In the genomic region with DNA sequence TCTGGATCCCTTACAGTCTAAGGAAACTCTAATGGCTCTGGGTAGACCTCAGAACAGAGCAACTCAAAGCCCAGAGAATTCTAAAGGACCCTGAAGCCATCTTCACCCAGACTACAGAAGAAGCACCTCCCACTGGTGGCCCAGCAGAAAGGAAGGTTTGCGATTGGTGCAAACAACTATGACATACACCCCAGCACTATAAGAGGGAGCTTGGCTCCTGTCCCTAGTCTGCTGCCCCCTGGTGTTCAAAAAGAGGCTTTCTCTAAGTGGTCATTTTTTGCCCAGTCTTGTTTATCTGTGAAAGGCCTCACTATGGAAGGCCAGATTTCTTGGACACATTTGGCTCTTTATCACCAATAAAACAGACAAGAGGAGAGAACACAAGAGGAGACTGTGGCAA, we compare ENCODE assay signal across 8 mouse cellular contexts.
DNase-seq lines count a peak whose midpoint lies in the region; ATAC-seq and TF ChIP-seq lines count a peak whose summit lies in the region.

No protein-coding gene starts in this region.

- TF ChIP-seq POLR2A in cerebellum, adult 2 months (IDR thresholded peaks at IDR 0.05; ENCODE audit: borderline replicate concordance, insufficient read depth, low read length): no peak
- TF ChIP-seq POLR2A in limb, embryonic 14.5 days (IDR thresholded peaks at IDR 0.05; ENCODE audit: borderline replicate concordance, extremely low read depth, insufficient read depth, insufficient read length): no peak

- H3K27ac ChIP-seq in cerebellum, adult 2 months (ENCODE audit: insufficient read depth, low read length): no peak overlapping the region
- no peak overlapping the region for H3K27ac ChIP-seq in limb, embryonic 14.5 days (replicated peaks; ENCODE audit: low read depth, low read length)
- no peak overlapping the region for H3K27ac ChIP-seq in midbrain, postnatal 0 days (ENCODE audit: low read depth, low read length)

- no peak overlapping the region for H3K4me3 ChIP-seq in cerebellum, adult 2 months (replicated peaks; ENCODE audit: insufficient read depth, low read depth, low read length)
- H3K4me3 ChIP-seq in limb, embryonic 14.5 days (replicated peaks; ENCODE audit: low read length): no peak overlapping the region
- no peak overlapping the region for H3K4me3 ChIP-seq in midbrain, postnatal 0 days (ENCODE audit: low read depth, low read length)

- H3K4me2 ChIP-seq in limb, embryonic 14.5 days (replicated peaks; ENCODE audit: low read depth, low read length, severe bottlenecking): no peak overlapping the region
- H3K4me2 ChIP-seq in midbrain, postnatal 0 days (ENCODE audit: low read depth, low read length, poor library complexity, severe bottlenecking): no peak overlapping the region

- 26% methylated on average over 1 of the region's 1 CpGs for WGBS in cerebellum, adult 2 months
- WGBS in limb, embryonic 14.5 days: 28% methylated on average over 1 of the region's 1 CpGs
- WGBS in midbrain, postnatal 0 days: 16% methylated on average over 1 of the region's 1 CpGs

- H3K36me3 ChIP-seq in limb, embryonic 14.5 days (ENCODE audit: control insufficient read depth, insufficient read depth, low read length): peaks cover 79% of the 10 kb centered on the region
- H3K36me3 ChIP-seq in midbrain, postnatal 0 days (ENCODE audit: insufficient read depth, low read length): peaks cover 12% of the 10 kb centered on the region

- DNase-seq in urinary bladder, postnatal 36 days (ENCODE audit: low spot score in 2 of 2): peak; percentile 23 to 27
- DNase-seq in urinary bladder, postnatal 10 days (ENCODE audit: low spot score): no peak
- DNase-seq in cerebellum, adult 2 months: peak; percentile 47 to 51
- peak; percentile 28 to 61 for DNase-seq in frontal cortex, postnatal 36 days (ENCODE audit: low spot score in 2 of 2)
- DNase-seq in kidney, adult 9 months: peak; percentile 58
- peak; percentile 76 for DNase-seq in limb, embryonic 14.5 days (ENCODE audit: low spot score)
- peak; percentile 80 for DNase-seq in midbrain, postnatal 0 days (ENCODE audit: low spot score)
- peak; percentile 4 to 35 for DNase-seq in thymus, postnatal 10 days (ENCODE audit: low spot score in 2 of 2)

- H3K27me3 ChIP-seq in cerebellum, adult 2 months (ENCODE audit: control insufficient read depth, insufficient read depth, low read length): no peaks in the 10 kb centered on the region
- no peaks in the 10 kb centered on the region for H3K27me3 ChIP-seq in limb, embryonic 14.5 days (ENCODE audit: control insufficient read depth, insufficient read depth, low read length)
- H3K27me3 ChIP-seq in midbrain, postnatal 0 days (ENCODE audit: insufficient read depth, low read length): no peaks in the 10 kb centered on the region

- H3K9me3 ChIP-seq in limb, embryonic 14.5 days (ENCODE audit: control insufficient read depth, low read length): no peaks in the 10 kb centered on the region
- H3K9me3 ChIP-seq in midbrain, postnatal 0 days (ENCODE audit: low read length): no peaks in the 10 kb centered on the region

- peak; percentile 60 for TF ChIP-seq CTCF in cerebellum, adult 2 months (IDR thresholded peaks at IDR 0.05; ENCODE audit: borderline replicate concordance, insufficient read depth, low read depth, low read length)
- peak; percentile 85 for TF ChIP-seq CTCF in midbrain, postnatal 0 days (IDR thresholded peaks at IDR 0.05)

- H3K4me1 ChIP-seq in cerebellum, adult 2 months (ENCODE audit: control insufficient read depth, insufficient read depth, low read length): no peaks in the 10 kb centered on the region
- H3K4me1 ChIP-seq in limb, embryonic 14.5 days (ENCODE audit: control insufficient read depth, insufficient read depth, low read length): no peaks in the 10 kb centered on the region
- no peaks in the 10 kb centered on the region for H3K4me1 ChIP-seq in midbrain, postnatal 0 days (ENCODE audit: insufficient read depth, low read length)

- peak; percentile 80 for ATAC-seq in limb, embryonic 14.5 days (ENCODE audit: low FRiP score, low read depth)
- peak; percentile 71 for ATAC-seq in midbrain, postnatal 0 days (ENCODE audit: low FRiP score)

- H3K9ac ChIP-seq in limb, embryonic 14.5 days (ENCODE audit: low read depth, low read length, severe bottlenecking): no peak overlapping the region
- no peak overlapping the region for H3K9ac ChIP-seq in midbrain, postnatal 0 days (replicated peaks; ENCODE audit: low read length, poor library complexity, severe bottlenecking)
